Mouse (Mus musculus): Measurements from ENCODE around the gene Mboat2. TPM values are rescaled to one million over a fixed set of nuclear protein-coding genes. Genes with fewer than 3 reads are reported as not detected.

The Mboat2 gene
- total RNA-seq (2022), result 10 to 100 TPM; 16.1 to 38.7 (median 28.7) TPM

GRCm38 (mm10) chr12:24830766-24831152, at the start of gene Mboat2:
Gene Mboat2 (plus strand): TSS chr12:24830879.
- peak; percentile 35 for DNase-seq

- DNase-seq, result no peak
Observed at GRCm38 (mm10) chr12:24783735-24784134, 46.9 kb upstream of the Mboat2 start.

DNA sequence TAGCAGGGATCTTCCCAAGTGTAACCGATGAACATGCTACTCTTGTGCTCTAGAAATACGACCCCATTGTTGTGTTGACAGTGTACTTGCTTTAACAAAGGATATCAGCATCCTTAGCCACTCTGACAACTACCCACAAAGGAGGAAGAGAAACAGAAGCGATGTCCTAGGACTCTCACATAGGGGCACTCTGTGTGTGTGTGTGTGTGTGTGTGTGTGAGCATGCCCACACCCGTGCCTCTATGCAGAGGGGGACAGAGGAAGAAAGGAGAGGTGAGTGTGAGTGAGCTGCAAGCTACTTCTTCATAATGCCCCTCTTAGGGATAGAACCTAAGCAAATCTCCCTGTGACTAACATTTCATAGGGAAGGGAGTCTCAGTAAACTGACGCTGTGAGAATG, 44.8 kb upstream of the Mboat2 start:
- no peak for DNase-seq

GRCm38 (mm10) chr12:24786316-24786715, 44.4 kb upstream of the Mboat2 start:
- no peak for DNase-seq

DNA sequence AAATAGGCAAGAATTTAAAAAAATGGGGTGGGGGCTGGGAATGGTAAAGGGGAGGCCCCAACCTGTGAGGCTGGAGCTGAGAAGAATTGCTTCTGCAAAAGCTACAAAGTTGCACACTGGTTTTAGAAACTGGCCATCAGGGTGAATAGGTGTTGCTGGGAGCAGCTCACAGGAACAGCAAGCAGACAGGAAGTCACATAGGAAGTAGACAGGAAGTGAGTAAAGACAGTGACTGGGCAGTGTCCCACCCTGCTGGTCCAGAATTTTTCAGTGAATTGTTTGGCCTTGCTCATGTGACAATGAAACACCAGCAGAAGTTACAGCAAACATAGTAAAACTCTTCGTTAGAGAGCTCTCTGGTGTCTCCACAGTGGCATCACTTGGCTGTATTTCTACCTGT, 41.0 kb upstream of the Mboat2 start:
- DNase-seq, result no peak

- DNase-seq, result no peak
Observed at GRCm38 (mm10) chr12:24811230-24811629, 19.4 kb upstream of the Mboat2 start.

DNA sequence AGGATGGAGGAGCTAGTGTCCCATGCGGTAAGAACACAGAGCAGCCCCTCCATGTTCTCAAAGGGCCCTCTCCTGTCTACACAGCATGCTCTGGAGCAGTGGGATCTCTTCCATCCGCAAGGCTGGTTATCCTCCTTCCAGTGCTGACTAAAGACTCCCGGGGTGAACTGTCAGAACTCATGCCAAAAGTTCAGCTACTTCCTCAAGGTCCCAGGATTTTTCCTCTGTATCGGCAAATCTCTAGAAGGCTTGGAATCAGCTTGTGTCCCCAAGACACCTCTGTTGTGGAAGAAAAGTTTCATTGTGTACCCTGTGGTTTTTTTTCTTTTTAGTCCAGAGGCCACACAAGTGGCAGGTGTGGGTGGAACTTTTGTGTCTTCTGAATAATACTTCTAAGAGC, 18.8 kb upstream of the Mboat2 start:
- DNase-seq, result peak; percentile 34

GRCm38 (mm10) chr12:24822831-24823230, 7.8 kb upstream of the Mboat2 start:
- no peak for DNase-seq

- DNase-seq, result no peak
Observed at GRCm38 (mm10) chr12:24823636-24824354, 6.9 kb upstream of the Mboat2 start.

GRCm38 (mm10) chr12:24830086-24830485, 593 bp upstream of the Mboat2 start:
- no peak for DNase-seq

GRCm38 (mm10) chr12:24831153-24831963, 679 bp downstream of the Mboat2 start:
- peak; percentile 65 for DNase-seq

- no peak for DNase-seq
Observed at GRCm38 (mm10) chr12:24831964-24832427, 1.3 kb downstream of the Mboat2 start.

- no peak for DNase-seq
Observed at GRCm38 (mm10) chr12:24832438-24832837, 1.8 kb downstream of the Mboat2 start.

- DNase-seq, result no peak
Observed at GRCm38 (mm10) chr12:24837947-24838346, 7.3 kb downstream of the Mboat2 start.

DNA sequence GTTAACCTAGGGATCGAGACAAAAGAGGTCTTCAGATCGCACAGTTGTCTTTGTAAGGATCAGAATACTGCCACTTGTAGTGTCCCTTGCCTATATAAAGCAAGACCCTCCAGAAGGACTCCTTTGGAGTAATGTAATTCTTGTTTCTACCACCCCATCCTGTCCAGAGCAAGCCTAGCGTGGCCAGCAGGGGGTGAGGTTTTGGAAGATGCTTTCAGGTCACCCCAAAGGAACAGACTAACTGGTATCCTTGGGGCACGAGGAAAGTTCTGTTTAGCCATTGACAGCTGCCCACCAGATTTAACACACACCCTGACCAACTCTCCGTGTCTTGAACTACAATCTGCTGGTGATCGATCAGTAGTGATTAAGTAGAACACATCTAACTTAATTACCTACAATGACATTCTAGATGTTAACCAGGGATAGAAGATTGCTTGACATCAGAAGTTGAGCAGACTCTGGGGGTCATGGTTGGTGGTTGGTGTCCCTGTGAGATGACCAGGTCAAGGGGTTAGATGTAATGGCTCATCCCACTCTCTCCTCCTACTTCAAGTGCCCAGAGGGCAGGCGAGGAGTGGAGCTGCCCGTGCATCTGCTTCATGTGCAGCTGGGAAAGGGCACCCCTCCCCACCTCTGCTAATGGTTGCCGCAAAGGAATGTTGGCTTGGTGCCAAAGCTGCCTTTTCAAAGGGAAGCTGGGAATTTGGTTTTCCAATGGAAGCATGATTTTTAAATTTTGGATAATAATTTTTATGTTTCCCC, 10.6 kb downstream of the Mboat2 start:
- no peak for DNase-seq

DNA sequence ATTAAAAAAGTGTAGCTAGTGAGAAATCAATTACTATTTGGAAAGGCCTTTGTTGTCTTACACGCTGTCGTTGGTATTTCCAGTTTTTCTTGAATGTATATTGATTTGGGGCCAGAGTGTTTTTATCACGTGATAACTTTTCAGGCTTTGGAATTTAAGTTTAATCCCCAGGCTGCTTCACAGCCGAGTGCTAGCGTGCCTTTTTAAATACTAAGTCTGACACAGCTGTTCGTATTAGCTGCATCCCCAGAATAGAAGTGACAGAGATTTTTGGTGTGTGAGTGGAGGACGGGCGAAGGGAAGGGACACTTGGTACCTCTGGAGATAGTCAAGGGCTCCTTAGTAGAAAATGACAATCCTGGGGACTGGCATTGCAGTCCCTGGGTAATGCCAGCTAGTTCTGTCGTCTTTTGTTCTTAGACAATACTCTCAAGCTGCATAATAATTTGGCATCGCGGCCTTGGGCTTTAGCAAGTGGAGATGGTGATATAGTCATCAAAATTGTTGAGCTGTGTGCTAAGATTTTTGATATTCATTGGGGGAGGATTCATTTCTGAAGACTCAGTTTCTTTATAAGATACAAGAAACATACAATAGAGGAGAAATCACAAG, 11.7 kb downstream of the Mboat2 start:
- DNase-seq, result no peak

- no peak for DNase-seq
Observed at GRCm38 (mm10) chr12:24843395-24844072, 12.9 kb downstream of the Mboat2 start.

DNA sequence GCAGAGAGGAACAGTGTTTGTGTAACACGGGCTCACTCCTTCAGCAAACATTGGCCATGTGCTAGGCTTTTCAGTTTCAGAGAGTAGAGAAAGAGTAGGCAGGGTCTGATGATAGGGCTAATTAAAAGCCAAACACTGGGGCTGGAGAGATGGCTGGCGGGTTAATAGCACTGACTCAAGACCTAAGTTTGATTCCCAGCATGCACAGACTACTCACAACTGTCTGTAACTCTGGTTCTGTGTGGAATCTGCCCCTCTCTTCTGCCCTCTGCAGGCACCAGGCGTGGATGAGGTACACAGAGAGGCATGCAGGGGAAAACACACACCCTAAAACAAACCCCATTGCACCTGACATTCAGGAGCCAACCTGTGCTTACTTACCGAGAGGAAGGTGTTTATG, 14.7 kb downstream of the Mboat2 start:
- no peak for DNase-seq

GRCm38 (mm10) chr12:24848107-24848506, 17.4 kb downstream of the Mboat2 start:
- DNase-seq, result no peak

DNA sequence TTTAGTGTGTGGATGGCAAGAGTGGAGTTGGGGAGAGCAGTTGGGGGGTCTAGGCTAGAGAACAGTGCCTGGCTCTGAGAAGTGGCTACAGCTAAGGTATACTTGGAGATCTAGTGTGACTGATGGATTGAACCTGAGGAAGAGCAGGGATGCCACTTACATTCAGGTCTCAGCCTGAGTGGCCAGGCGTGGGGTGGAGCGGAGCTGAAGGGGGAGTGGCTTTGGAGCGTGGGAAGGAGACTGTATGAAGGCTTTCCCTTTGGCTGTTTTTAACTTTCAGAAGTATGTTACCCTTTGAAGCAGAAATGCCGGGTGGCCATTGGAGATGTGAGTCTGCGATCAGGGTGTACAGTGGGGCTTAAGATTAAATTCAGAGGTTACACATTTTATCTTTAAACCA, 26.7 kb downstream of the Mboat2 start:
- DNase-seq, result no peak

GRCm38 (mm10) chr12:24859357-24859756, 28.7 kb downstream of the Mboat2 start:
- no peak for DNase-seq

- no peak for DNase-seq
Observed at GRCm38 (mm10) chr12:24860436-24860835, 29.8 kb downstream of the Mboat2 start.
